Mouse (Mus musculus) retina, embryonic 14.5 days (tissue): Measurements from ENCODE around the gene Siah1b.

Experiments used
- DNase-seq: peaks from one replicate; pipeline ENCODE4 v3.0.0-alpha.2; 2015; ENCODE audit warnings: low spot score

The Siah1b gene

GRCm38 (mm10) chrX:164032526-164032925 is 43.8 kb downstream of the Siah1b start:
- no peak for DNase-seq

DNA sequence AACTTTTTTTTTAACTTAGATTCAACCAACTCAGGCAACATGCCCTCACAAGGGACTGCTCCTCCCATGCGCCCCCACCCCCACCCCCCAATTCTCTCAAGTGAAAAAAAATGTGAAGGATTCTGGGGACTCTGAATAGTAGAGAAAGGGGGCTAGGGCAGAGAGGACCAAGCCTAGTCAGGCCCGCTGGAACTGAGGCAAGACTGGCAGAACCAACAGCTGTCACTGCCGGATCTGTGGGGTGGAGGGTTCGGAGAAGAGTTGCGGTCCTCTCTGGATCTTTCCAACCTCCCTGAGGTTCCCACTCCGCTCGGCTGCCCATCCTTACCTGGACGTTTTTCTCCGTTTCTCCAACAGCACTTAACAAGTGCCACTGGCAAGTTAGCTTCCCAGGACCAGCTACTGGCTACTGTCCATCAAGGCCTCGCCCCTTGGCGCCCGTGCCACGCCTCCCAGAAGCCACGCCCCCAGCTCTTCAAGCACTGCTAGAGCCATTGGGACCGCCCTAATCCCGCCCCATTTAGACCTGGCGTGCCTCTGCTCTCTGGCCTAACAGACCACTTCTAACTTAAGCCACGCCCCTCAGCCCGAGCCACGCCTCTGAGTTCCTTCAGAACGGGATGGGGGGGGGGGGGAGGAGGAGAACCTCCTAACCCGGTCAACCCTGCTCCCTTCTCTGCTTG is 48.5 kb downstream of the Siah1b start, which contains the start of gene Car5b:
Gene Car5b, minus strand, starts transcription at position 391 of the 683 bp plus-strand sequence.
- peak; percentile 83 for DNase-seq
